Comparison of ENCODE assay signal across 10 mouse cellular contexts in genomic region chr2:38712076-38712768, GRCm38 (mm10). TPM values are rescaled to one million over a fixed set of nuclear protein-coding genes. Genes with fewer than 3 reads are reported as not detected.
DNase-seq lines count a peak whose midpoint lies in the region; ATAC-seq and TF ChIP-seq lines count a peak whose summit lies in the region.
"Had no signal": no experiment of that assay in that cellular context is flagged by ENCODE, and none has a peak within 500 bp of the region (broad histone marks: within the 10 kb centered on the region; RNA-seq: fewer than 3 reads in every experiment).

No protein-coding gene starts in this region.

- H3K27ac ChIP-seq in gastrocnemius, adult 2 months: no peak overlapping the region
- no peak overlapping the region for H3K27ac ChIP-seq in liver, postnatal 0 days (ENCODE audit: low read depth)
- no peak overlapping the region for H3K27ac ChIP-seq in heart, adult 2 months

- WGBS in liver, postnatal 0 days (ENCODE audit: insufficient replicate concordance): 9% methylated on average over 58 of the region's 58 CpGs
- 13% methylated on average over 58 of the region's 58 CpGs for whole genome bisulfite sequencing in heart, adult 2 months

- H3K4me3 ChIP-seq in gastrocnemius, adult 2 months: peak overlapping the region; percentile 50
- H3K4me3 ChIP-seq in liver, postnatal 0 days (ENCODE audit: low read depth, low read length): peak overlapping the region; percentile 31
- no peak overlapping the region for H3K4me3 ChIP-seq in heart, adult 2 months
- H3K4me3 ChIP-seq: erythroblast, embryonic 14.5 days had no signal

- no peak for TF ChIP-seq EP300 in liver, postnatal 0 days (IDR thresholded peaks at IDR 0.05; ENCODE audit: low read depth)
- no peak for TF ChIP-seq EP300 in heart, adult 2 months (IDR thresholded peaks at IDR 0.05; ENCODE audit: insufficient read depth, low read depth, low read length)

- no peak for ATAC-seq in liver, postnatal 0 days
- ATAC-seq in megakaryocyte progenitor cell, adult 5-6 weeks (replicated peaks; ENCODE audit: poor library complexity): no peak

- TF ChIP-seq CTCF in gastrocnemius, adult 2 months (IDR thresholded peaks at IDR 0.05): no peak
- TF ChIP-seq CTCF in liver, postnatal 0 days (IDR thresholded peaks at IDR 0.05; ENCODE audit: low read depth): no peak
- no peak for TF ChIP-seq CTCF in heart, adult 2 months (IDR thresholded peaks at IDR 0.05)

- H3K79me2 ChIP-seq in heart, adult 2 months (replicated peaks; ENCODE audit: control insufficient read depth, insufficient read depth, low read length): no peaks in the 10 kb centered on the region

- no peak for DNase-seq in gastrocnemius, adult 2 months
- no peak for DNase-seq in gastrocnemius, postnatal 25 days
- peak; percentile 18 for DNase-seq in thymus, postnatal 4 days
- no peak for DNase-seq in thymus, postnatal 25 days
- DNase-seq in liver, postnatal 0 days: no peak
- no peak for DNase-seq in right cerebral cortex, postnatal 4 days
- DNase-seq in heart, adult 2 months: no peak

- peaks cover 70% of the 10 kb centered on the region for H3K27me3 ChIP-seq in liver, postnatal 0 days (ENCODE audit: insufficient read depth, low read length)
- H3K27me3 ChIP-seq in heart, adult 2 months (ENCODE audit: control insufficient read depth, insufficient read depth, low read length): peaks cover 41% of the 10 kb centered on the region

- intact Hi-C loops in gastrocnemius, adult 2 months (cut with DNase I): no loop called here
- intact Hi-C loops in heart, adult 2 months (cut with DNase I): loop anchor here (10.0 kb wide), 1 partner anchor 357 kb away; no protein-coding TSS in a partner anchor

- H3K9ac ChIP-seq in liver, postnatal 0 days (replicated peaks): no peak overlapping the region
- H3K9ac ChIP-seq in heart, adult 2 months (ENCODE audit: low read depth, low read length): no peak overlapping the region

- H3K9me3 ChIP-seq in liver, postnatal 0 days (ENCODE audit: low read length): no peaks in the 10 kb centered on the region

- peak overlapping the region; percentile 56 for H3K4me2 ChIP-seq in liver, postnatal 0 days (ENCODE audit: low read depth, low read length)

- H3K36me3 ChIP-seq in liver, postnatal 0 days (replicated peaks; ENCODE audit: insufficient read depth, low read length): no peaks in the 10 kb centered on the region
- H3K36me3 ChIP-seq in heart, adult 2 months (ENCODE audit: control insufficient read depth, insufficient read depth, low read length): no peaks in the 10 kb centered on the region

- peaks cover 8% of the 10 kb centered on the region; the same call in 1 of the 2 replicates for H3K4me1 ChIP-seq in liver, postnatal 0 days (ENCODE audit: insufficient read depth)
- no peaks in the 10 kb centered on the region; the same call in none of the 2 replicates for H3K4me1 ChIP-seq in heart, adult 2 months (ENCODE audit: control insufficient read depth, insufficient read depth, low read length)

- TF ChIP-seq POLR2A in heart, adult 2 months (IDR thresholded peaks at IDR 0.05; ENCODE audit: insufficient read depth, low read depth, low read length): no peak

RNA-seq across cellular contexts. Expression of gene Nr5a1, which starts 2.1 kb away (rescaled TPM):
- total RNA-seq in gastrocnemius, adult 2 months (2021): not detected
- not detected for total RNA-seq in gastrocnemius, postnatal 25 days (2021)
- not detected in 2 replicates for polyA plus RNA-seq in liver, postnatal 0 days (2015; fragmentation: Nextera tagmentation; extraction: Ambion mirVana)
- not detected in 2 replicates for total RNA-seq in megakaryocyte progenitor cell, adult 5-6 weeks (2015)
- not detected in 2 replicates for total RNA-seq in megakaryocyte progenitor cell, adult 5-6 weeks (2017)
- total RNA-seq in heart, adult 2 months (2021): not detected
- 0.06 and 0.16 TPM in 2 replicates for polyA plus RNA-seq in heart, adult 2 months (2012; rRNA removed)
- total RNA-seq: layer of hippocampus, postnatal 10 days had no signal
- polyA plus RNA-seq: erythroblast, embryonic 14.5 days had no signal
